Mouse (Mus musculus) testis, adult 2 months (tissue): ENCODE data around the gene Dus2. TPM values are rescaled to one million over a fixed set of nuclear protein-coding genes. Genes with fewer than 3 reads are reported as not detected.

Experiments used
- H3K27ac ChIP-seq: fragments of 200-500 bp; 2 replicates; pipeline ENCODE4 v1.5.1; 2012; ENCODE audit warnings: low read depth, low read length; ENCODE audit not compliant: control insufficient read depth, insufficient read depth
- H3K27me3 ChIP-seq: fragments of 200-500 bp; 2 replicates; pipeline ENCODE4 v1.6.1; 2012; ENCODE audit warnings: mild to moderate bottlenecking, low read length, moderate library complexity; ENCODE audit not compliant: control insufficient read depth, insufficient read depth
- H3K36me3 ChIP-seq: fragments of 200-500 bp; 2 replicates; pipeline ENCODE4 v1.6.1; 2012; ENCODE audit warnings: mild to moderate bottlenecking, low read length; ENCODE audit not compliant: control insufficient read depth, insufficient read depth
- H3K4me1 ChIP-seq: fragments of 200-500 bp; 2 replicates; pipeline ENCODE4 v1.6.1; 2012; ENCODE audit warnings: low read length; ENCODE audit not compliant: control insufficient read depth, insufficient read depth
- H3K4me3 ChIP-seq: fragments of 200-500 bp; 2 replicates; pipeline ENCODE4 v1.5.1; 2012; ENCODE audit warnings: low read depth, mild to moderate bottlenecking, low read length, moderate library complexity, mixed read lengths; ENCODE audit not compliant: control insufficient read depth
- CTCF ChIP-seq: fragments of 200-500 bp; IDR thresholded peaks from 2 replicates; pipeline ENCODE4 v1.5.1; 2012; ENCODE audit warnings: low read depth, mild to moderate bottlenecking, inconsistent platforms, low read length, moderate library complexity; ENCODE audit not compliant: control insufficient read depth, insufficient read depth, insufficient replicate concordance
- POLR2A ChIP-seq: fragments of 200-500 bp; IDR thresholded peaks from 2 replicates; pipeline ENCODE4 v1.6.1; 2012; ENCODE audit warnings: low read depth, mild to moderate bottlenecking, inconsistent platforms, low read length, moderate library complexity; ENCODE audit not compliant: control insufficient read depth
- polyA plus RNA-seq: library from polyadenylated mRNA; depleted of rRNA; stranded (reverse); fragments of >200 nt; gene quantifications from 2 replicates; pipeline ENCODE4 v1.2.3, GENCODE M21; 2012

The Dus2 gene
- polyA plus RNA-seq, 1 experiment = 11.4 TPM

DNA sequence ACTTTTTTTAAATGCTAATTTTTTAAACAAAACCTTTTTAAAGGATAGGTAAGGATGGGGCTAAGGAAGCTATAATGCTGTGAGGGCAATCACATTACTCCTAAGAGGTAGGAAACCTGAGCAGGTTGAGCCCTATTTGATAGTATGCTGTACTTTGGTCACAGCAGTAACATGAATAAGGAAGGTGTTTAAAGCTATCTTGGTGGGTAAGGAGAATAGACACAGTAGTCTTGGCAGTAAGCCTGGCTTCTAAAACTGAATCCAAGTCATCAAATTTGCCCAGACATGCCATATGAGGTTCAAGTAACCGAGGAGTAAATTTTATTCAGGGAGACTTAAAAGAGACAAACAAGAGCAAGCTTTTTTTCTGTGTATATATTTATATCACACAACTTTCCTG lies 78.4 kb downstream of the Dus2 start:
- no peak overlapping the region for H3K4me3 ChIP-seq
- H3K27ac ChIP-seq = no peak overlapping the region
- H3K27me3 ChIP-seq = no peaks in the 10 kb centered on the region
- no peak for TF ChIP-seq POLR2A
- TF ChIP-seq CTCF = no peak
- H3K4me1 ChIP-seq = no peaks in the 10 kb centered on the region
- H3K36me3 ChIP-seq = no peaks in the 10 kb centered on the region

GRCm38 (mm10) chr8:106072113-106072512 lies 81.0 kb downstream of the Dus2 start:
- Histone ChIP-seq H3K27me3 (no peaks in the 10 kb centered on the region), H3K4me1 (peaks cover 4% of the 10 kb centered on the region; the same call in 1 of the 2 replicates), H3K27ac (no peak overlapping the region), H3K4me3 (no peak overlapping the region), H3K36me3 (no peaks in the 10 kb centered on the region)
- no peak for TF ChIP-seq CTCF

DNA sequence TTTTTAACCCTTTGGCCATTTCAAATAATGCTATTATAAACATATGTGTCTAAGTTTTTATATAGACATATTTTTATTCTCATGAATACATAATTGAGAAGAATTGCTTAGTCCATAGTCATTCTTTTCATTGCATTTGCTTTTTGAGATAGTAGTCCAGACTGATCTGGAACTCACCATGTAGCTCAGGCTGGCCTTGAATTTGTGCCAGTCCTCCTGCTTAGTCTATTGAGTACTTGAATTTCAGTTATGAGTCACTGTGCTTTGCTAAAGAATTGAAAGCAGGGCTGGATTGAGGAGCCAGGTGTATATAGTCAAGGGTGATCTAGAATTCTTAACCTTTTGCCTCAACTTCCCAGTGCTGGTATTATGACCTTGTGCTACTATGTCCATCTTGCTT lies 83.1 kb downstream of the Dus2 start:
- no peak for TF ChIP-seq CTCF
- TF ChIP-seq POLR2A = no peak
- Histone ChIP-seq H3K27me3 (no peaks in the 10 kb centered on the region), H3K4me1 (peaks cover 4% of the 10 kb centered on the region; the same call in 1 of the 2 replicates), H3K4me3 (no peak overlapping the region), H3K36me3 (no peaks in the 10 kb centered on the region), H3K27ac (no peak overlapping the region)

GRCm38 (mm10) chr8:106074659-106075058 lies 83.5 kb downstream of the Dus2 start:
- peaks cover 4% of the 10 kb centered on the region; the same call in 1 of the 2 replicates for H3K4me1 ChIP-seq
- H3K36me3 ChIP-seq = no peaks in the 10 kb centered on the region
- no peak for TF ChIP-seq POLR2A
- H3K4me3 ChIP-seq = no peak overlapping the region
- H3K27ac ChIP-seq = no peak overlapping the region
- no peaks in the 10 kb centered on the region for H3K27me3 ChIP-seq

- no peaks in the 10 kb centered on the region for H3K36me3 ChIP-seq
- H3K27me3 ChIP-seq = no peaks in the 10 kb centered on the region
- no peak overlapping the region; the same call in 1 of the 2 replicates for H3K27ac ChIP-seq
- H3K4me1 ChIP-seq = peaks cover 4% of the 10 kb centered on the region; the same call in 1 of the 2 replicates
- H3K4me3 ChIP-seq = no peak overlapping the region
- TF ChIP-seq POLR2A (no peak), CTCF (no peak)
Measured at GRCm38 (mm10) chr8:106075161-106075862, 84.2 kb downstream of the Dus2 start.

DNA sequence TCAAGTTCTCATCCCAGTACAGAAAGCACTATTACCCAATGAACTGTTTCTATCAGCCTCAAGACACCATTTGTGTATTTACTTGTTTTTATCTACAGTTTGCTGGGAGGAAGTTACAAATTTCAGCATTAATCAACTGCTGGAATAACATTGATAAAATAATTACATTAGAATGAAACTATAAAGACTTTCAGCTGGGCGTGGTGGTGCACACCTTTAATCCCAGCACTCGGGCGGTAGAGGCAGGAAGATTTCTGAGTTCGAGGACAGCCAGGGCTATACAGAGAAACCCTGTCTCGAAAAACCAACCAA lies 84.7 kb downstream of the Dus2 start:
- Histone ChIP-seq H3K4me1 (peaks cover 4% of the 10 kb centered on the region; the same call in 1 of the 2 replicates), H3K27ac (no peak overlapping the region), H3K27me3 (no peaks in the 10 kb centered on the region), H3K4me3 (no peak overlapping the region), H3K36me3 (no peaks in the 10 kb centered on the region)
- TF ChIP-seq POLR2A (no peak), CTCF (no peak)

DNA sequence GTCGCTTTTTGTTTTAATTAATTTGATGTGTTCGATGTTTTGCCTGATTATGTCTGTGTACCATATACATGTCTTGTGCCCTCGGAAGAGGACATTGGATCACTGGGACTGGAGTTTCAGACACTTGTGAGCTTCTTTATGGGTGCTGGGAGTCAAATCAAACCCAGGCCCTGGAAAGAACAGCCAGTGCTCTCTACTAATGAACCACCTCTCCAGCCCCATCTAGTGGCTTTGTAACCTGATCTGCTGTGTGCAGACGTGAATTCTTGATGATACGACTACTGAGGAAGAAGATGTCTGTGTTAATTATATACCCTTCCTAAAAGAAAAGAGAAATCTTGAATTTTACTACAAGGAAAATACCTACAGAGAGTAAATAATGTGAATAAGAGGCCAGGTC lies 85.5 kb downstream of the Dus2 start:
- H3K4me1 ChIP-seq = peaks cover 4% of the 10 kb centered on the region; the same call in 1 of the 2 replicates
- H3K27ac ChIP-seq = no peak overlapping the region
- no peak overlapping the region for H3K4me3 ChIP-seq
- no peaks in the 10 kb centered on the region for H3K27me3 ChIP-seq
- TF ChIP-seq CTCF (no peak), POLR2A (no peak)
- no peaks in the 10 kb centered on the region for H3K36me3 ChIP-seq
